Mouse (Mus musculus) midbrain, embryonic 12.5 days (tissue): Measurements from ENCODE around the gene Pip5k1c. TPM values are rescaled to one million over a fixed set of nuclear protein-coding genes. Genes with fewer than 3 reads are reported as not detected.

ENCODE experiments used
- microRNA-seq: library from miRNA; unstranded; fragments of <30 nt; microRNA quantifications from one replicate; pipeline ENCODE4, GENCODE M21; 2017
- polyA plus RNA-seq: library from polyadenylated mRNA; unstranded; fragments of >200 nt; fragmentation: Nextera tagmentation; extraction: Ambion mirVana; gene quantifications from 2 replicates; pipeline ENCODE4 v1.2.1, GENCODE M21; 2016

The Pip5k1c gene
- polyA plus RNA-seq, 1 experiment from 2014 or later = 89.9 TPM

Small RNAs within 50 kb of the gene (microRNA-seq; reads per million reads assigned to microRNA genes)
- gene Mir3057 = 17.4 reads per million, percentile 32 among the genes with 10 or more reads in this experiment

Other genes starting within 250 kb of the Pip5k1c start
- gene Sgta, start 232.8 kb upstream of the Pip5k1c start, polyA plus RNA-seq = 262 and 271 TPM in 2 replicates
- 56.9 and 58.3 TPM in 2 replicates for gene Thop1, start 222.9 kb upstream of the Pip5k1c start, polyA plus RNA-seq
- 0.22 and 0.28 TPM in 2 replicates for gene Creb3l3, start 194.1 kb upstream of the Pip5k1c start, polyA plus RNA-seq
- 245 and 248 TPM in 2 replicates for gene Map2k2, start 187.0 kb upstream of the Pip5k1c start, polyA plus RNA-seq
- 14.6 and 15.9 TPM in 2 replicates for gene Zbtb7a, start 157.7 kb upstream of the Pip5k1c start, polyA plus RNA-seq
- gene Pias4, start 125.0 kb upstream of the Pip5k1c start, polyA plus RNA-seq = 58.6 and 64.9 TPM in 2 replicates
- gene Eef2, start 116.3 kb upstream of the Pip5k1c start, polyA plus RNA-seq = 531 and 534 TPM in 2 replicates
- gene Dapk3, start 110.0 kb upstream of the Pip5k1c start, polyA plus RNA-seq = 77.3 and 79.6 TPM in 2 replicates
- gene 4930442H23Rik, start 109.1 kb upstream of the Pip5k1c start, polyA plus RNA-seq = 0.18 TPM in 1 of 2 replicates, not detected in the other
- gene Nmrk2, start 90.9 kb upstream of the Pip5k1c start, polyA plus RNA-seq = not detected in 2 replicates
- gene Atcay, start 62.1 kb upstream of the Pip5k1c start, polyA plus RNA-seq = 35.5 and 37.2 TPM in 2 replicates
- gene Zfr2, start 59.8 kb upstream of the Pip5k1c start, polyA plus RNA-seq = 12.1 and 13.6 TPM in 2 replicates
- 4.3 and 5.0 TPM in 2 replicates for gene Matk, start 40.0 kb upstream of the Pip5k1c start, polyA plus RNA-seq
- 168 and 169 TPM in 2 replicates for gene Mrpl54, start 26.0 kb upstream of the Pip5k1c start, polyA plus RNA-seq
- 34.8 and 36.1 TPM in 2 replicates for gene Apba3, start 26.0 kb upstream of the Pip5k1c start, polyA plus RNA-seq
- 6.6 and 7.5 TPM in 2 replicates for gene Tjp3, start 1.4 kb upstream of the Pip5k1c start, polyA plus RNA-seq
- 58.8 and 60.5 TPM in 2 replicates for gene Cactin, start 28.1 kb downstream of the Pip5k1c start, polyA plus RNA-seq
- gene Tbxa2r, start 35.8 kb downstream of the Pip5k1c start, polyA plus RNA-seq = 3.7 and 4.4 TPM in 2 replicates
- gene Gipc3, start 50.3 kb downstream of the Pip5k1c start, polyA plus RNA-seq = not detected in 2 replicates
- 90.8 and 97.9 TPM in 2 replicates for gene Hmg20b, start 57.5 kb downstream of the Pip5k1c start, polyA plus RNA-seq
- 12.0 and 13.7 TPM in 2 replicates for gene Mfsd12, start 64.5 kb downstream of the Pip5k1c start, polyA plus RNA-seq
- gene 4930404N11Rik, start 72.9 kb downstream of the Pip5k1c start, polyA plus RNA-seq = 0.34 and 0.92 TPM in 2 replicates
- gene Fzr1, start 85.6 kb downstream of the Pip5k1c start, polyA plus RNA-seq = 135 and 139 TPM in 2 replicates
- 63.5 and 67.2 TPM in 2 replicates for gene Dohh, start 91.5 kb downstream of the Pip5k1c start, polyA plus RNA-seq
- gene Gm48551, start 91.5 kb downstream of the Pip5k1c start, polyA plus RNA-seq = 4.2 and 5.5 TPM in 2 replicates
- 0.50 and 2.3 TPM in 2 replicates for gene Gm48552, start 96.0 kb downstream of the Pip5k1c start, polyA plus RNA-seq
- 2.1 and 2.8 TPM in 2 replicates for gene Smim24, start 100.1 kb downstream of the Pip5k1c start, polyA plus RNA-seq
- gene Nfic, start 162.7 kb downstream of the Pip5k1c start, polyA plus RNA-seq = 14.7 and 19.7 TPM in 2 replicates
- gene Celf5, start 189.7 kb downstream of the Pip5k1c start, polyA plus RNA-seq = 37.1 and 44.4 TPM in 2 replicates
- gene Ncln, start 203.4 kb downstream of the Pip5k1c start, polyA plus RNA-seq = 66.9 and 68.3 TPM in 2 replicates
- 0.41 and 0.77 TPM in 2 replicates for gene S1pr4, start 207.2 kb downstream of the Pip5k1c start, polyA plus RNA-seq
- gene Gna15, start 231.3 kb downstream of the Pip5k1c start, polyA plus RNA-seq = 0.58 and 1.0 TPM in 2 replicates